ENCODE assay signal across 18 mouse cellular contexts in the genomic region with DNA sequence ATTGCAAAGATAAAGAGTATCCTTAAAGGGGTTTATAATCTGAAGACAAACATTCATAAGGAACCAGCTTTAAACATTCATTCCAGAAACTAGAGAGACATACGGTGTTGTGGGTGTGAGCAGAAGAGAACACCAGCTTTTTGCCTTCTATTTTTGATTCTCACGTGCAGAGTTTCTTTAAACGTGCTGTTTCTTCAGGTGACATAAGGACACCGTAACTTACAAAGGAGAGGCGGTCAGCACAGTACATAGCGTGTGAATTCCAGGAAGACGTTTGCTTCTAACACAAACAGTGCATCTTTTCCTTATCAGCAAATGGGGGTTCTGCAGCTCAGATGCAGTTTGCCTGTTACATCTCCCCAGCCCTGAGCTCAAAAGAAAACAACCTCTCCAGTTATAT.
DNase-seq lines count a peak whose midpoint lies in the region; ATAC-seq and TF ChIP-seq lines count a peak whose summit lies in the region.
"Had no signal": no experiment of that assay in that cellular context is flagged by ENCODE, and none has a peak within 500 bp of the region (broad histone marks: within the 10 kb centered on the region; RNA-seq: fewer than 3 reads in every experiment).

No protein-coding gene starts in this region.

- no peak overlapping the region for H3K4me3 ChIP-seq in heart, embryonic 15.5 days
- H3K4me3 ChIP-seq in stomach, postnatal 0 days (ENCODE audit: low read depth, low read length): no peak overlapping the region
- H3K4me3 ChIP-seq: forebrain, embryonic 10.5 days; hindbrain, embryonic 13.5 days; limb, embryonic 13.5 days; liver, embryonic 15.5 days; neural tube, embryonic 12.5 days had no signal

- H3K4me2 ChIP-seq in heart, embryonic 15.5 days: peak overlapping the region; percentile 13; the same call in 1 of the 2 replicates
- no peak overlapping the region for H3K4me2 ChIP-seq in stomach, postnatal 0 days (replicated peaks; ENCODE audit: low read depth)
- H3K4me2 ChIP-seq: hindbrain, embryonic 13.5 days; limb, embryonic 13.5 days; liver, embryonic 15.5 days; neural tube, embryonic 12.5 days had no signal

- intact Hi-C loops in left cerebral cortex, postnatal 25 days (cut with DNase I): loop anchor here (5.0 kb wide), 1 partner anchor 137 kb away; the partner anchor contains the start of gene Gbe1

- peaks cover 5% of the 10 kb centered on the region; the same call in 1 of the 2 replicates for H3K4me1 ChIP-seq in heart, embryonic 15.5 days (replicated peaks)
- H3K4me1 ChIP-seq in stomach, postnatal 0 days (replicated peaks; ENCODE audit: control insufficient read depth, insufficient read depth): no peaks in the 10 kb centered on the region
- H3K4me1 ChIP-seq: forebrain, embryonic 10.5 days; hindbrain, embryonic 13.5 days; limb, embryonic 13.5 days; liver, embryonic 15.5 days; neural tube, embryonic 12.5 days had no signal

- ATAC-seq in heart, embryonic 15.5 days (replicated peaks; ENCODE audit: insufficient number of reproducible peaks, insufficient read depth, low FRiP score, low read depth): no peak
- no peak for ATAC-seq in stomach, postnatal 0 days (ENCODE audit: low FRiP score, low TSS enrichment)

- TF ChIP-seq CTCF in stomach, postnatal 0 days (IDR thresholded peaks at IDR 0.05; ENCODE audit: low read depth): no peak

- no peaks in the 10 kb centered on the region for H3K9me3 ChIP-seq in heart, embryonic 15.5 days (replicated peaks)
- no peaks in the 10 kb centered on the region for H3K9me3 ChIP-seq in stomach, postnatal 0 days (ENCODE audit: control insufficient read depth, low read length)
- H3K9me3 ChIP-seq: forebrain, embryonic 10.5 days; hindbrain, embryonic 13.5 days; limb, embryonic 13.5 days; liver, embryonic 15.5 days; neural tube, embryonic 12.5 days had no signal

- H3K27ac ChIP-seq in heart, embryonic 15.5 days: no peak overlapping the region
- no peak overlapping the region for H3K27ac ChIP-seq in stomach, postnatal 0 days (replicated peaks)
- H3K27ac ChIP-seq: forebrain, embryonic 10.5 days; hindbrain, embryonic 13.5 days; limb, embryonic 13.5 days; liver, embryonic 15.5 days; neural tube, embryonic 12.5 days had no signal

- WGBS in heart, embryonic 15.5 days: 16% methylated on average over 7 of the region's 7 CpGs
- 32% methylated on average over 7 of the region's 7 CpGs for WGBS in stomach, postnatal 0 days

- no peak overlapping the region for H3K9ac ChIP-seq in heart, embryonic 15.5 days
- H3K9ac ChIP-seq in stomach, postnatal 0 days (ENCODE audit: low read length): no peak overlapping the region
- H3K9ac ChIP-seq: hindbrain, embryonic 13.5 days; limb, embryonic 13.5 days; liver, embryonic 15.5 days; neural tube, embryonic 12.5 days had no signal

- TF ChIP-seq EP300 in stomach, postnatal 0 days (optimal IDR thresholded peaks at IDR 0.05): no peak

- no peaks in the 10 kb centered on the region for H3K27me3 ChIP-seq in heart, embryonic 15.5 days
- no peaks in the 10 kb centered on the region for H3K27me3 ChIP-seq in stomach, postnatal 0 days (ENCODE audit: control insufficient read depth, insufficient read depth, low read length)
- H3K27me3 ChIP-seq: hindbrain, embryonic 13.5 days; limb, embryonic 13.5 days; liver, embryonic 15.5 days; neural tube, embryonic 12.5 days had no signal

- DNase-seq in heart, postnatal 4 days: no peak
- DNase-seq in right cerebral cortex, adult 2 months (ENCODE audit: low spot score in 2 of 2): peak; percentile 16 to 20
- DNase-seq in right cerebral cortex, postnatal 14 days: no peak
- DNase-seq in left cerebral cortex, postnatal 25 days (ENCODE audit: low spot score in 2 of 2): peak; percentile 38 to 83
- no peak for DNase-seq in stomach, postnatal 0 days (ENCODE audit: low spot score)
- no peak for DNase-seq in urinary bladder, postnatal 25 days (ENCODE audit: low spot score)
- DNase-seq: cerebellum, adult 18-20 months; heart, adult 11 months; kidney, adult 18-20 months; kidney, postnatal 4 days; lung, postnatal 10 days; spleen, adult 18-20 months had no signal

- H3K36me3 ChIP-seq in heart, embryonic 15.5 days: no peaks in the 10 kb centered on the region
- H3K36me3 ChIP-seq in stomach, postnatal 0 days (ENCODE audit: control insufficient read depth, insufficient read depth, low read length): no peaks in the 10 kb centered on the region
- H3K36me3 ChIP-seq: forebrain, embryonic 10.5 days; hindbrain, embryonic 13.5 days; limb, embryonic 13.5 days; liver, embryonic 15.5 days; neural tube, embryonic 12.5 days had no signal

Comparison
In these comparisons a context has a peak if more than half of its experiments do, and no peak if none do; other contexts are left out.
1. DNase-seq: peak in right cerebral cortex, adult 2 months (2 of 2) and left cerebral cortex, postnatal 25 days (2 of 2); none in heart, postnatal 4 days (single experiment), right cerebral cortex, postnatal 14 days (single experiment), stomach, postnatal 0 days (single experiment) and urinary bladder, postnatal 25 days (single experiment).